Mouse (Mus musculus) myocyte (in vitro differentiated cells): ENCODE results near the gene Slc35b3.

Experiments
- MAX ChIP-seq: IDR thresholded peaks from one replicate; pipeline ENCODE4 v1.6.1; 2011; ENCODE audit warnings: low read depth, mild to moderate bottlenecking, control low read depth
- MYOD1 ChIP-seq, 3 experiments: IDR thresholded peaks; one replicate each; pipeline ENCODE4 v1.6.1; 2011; ENCODE audit warnings: control low read depth in 2 of 3, low read depth in 2 of 3, mild to moderate bottlenecking in 2 of 3, moderate library complexity in 1 of 3; ENCODE audit not compliant: insufficient read length in 2 of 3, control insufficient read depth in 1 of 3
- POLR2A ChIP-seq: IDR thresholded peaks from one replicate; pipeline ENCODE4 v1.6.1; 2011; ENCODE audit warnings: low read depth, mild to moderate bottlenecking, control low read depth, moderate library complexity; ENCODE audit not compliant: insufficient read length
- SRF ChIP-seq: IDR thresholded peaks from one replicate; pipeline ENCODE4 v1.6.1; 2011; ENCODE audit warnings: low read depth; ENCODE audit not compliant: control insufficient read depth, insufficient read length
- TCF12 ChIP-seq: IDR thresholded peaks from one replicate; pipeline ENCODE4 v1.6.1; 2011; ENCODE audit warnings: mild to moderate bottlenecking, control low read depth; ENCODE audit not compliant: poor library complexity, insufficient read depth, severe bottlenecking

DNA sequence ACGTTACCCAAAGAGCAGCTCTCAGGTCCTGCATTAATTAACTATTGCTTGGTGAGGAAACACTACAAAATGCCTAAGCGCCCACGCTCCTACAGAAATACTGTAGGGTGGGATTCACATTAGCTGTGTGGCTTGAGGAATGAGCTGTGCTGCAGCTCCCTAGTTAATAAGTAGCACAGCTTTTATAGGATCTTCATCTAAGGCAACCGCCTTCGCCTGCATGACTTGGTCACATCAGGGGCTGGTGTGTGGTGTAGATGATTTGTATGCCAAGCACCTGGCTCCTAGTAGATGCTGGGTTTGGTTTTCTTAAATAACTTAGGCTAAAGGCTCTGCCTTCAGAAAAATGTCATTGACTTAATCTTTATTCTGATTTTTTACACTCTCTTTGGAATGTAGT is 15.2 kb upstream of the Slc35b3 start:
- TF ChIP-seq POLR2A: no peak
- TF ChIP-seq MAX: no peak
- TF ChIP-seq SRF: no peak
- TF ChIP-seq MYOD1 (IDR thresholded peaks at IDR 0.05; ENCODE audit: control insufficient read depth in 1 of 3, insufficient read length in 2 of 3, low read depth in 2 of 3): no peak
- no peak for TF ChIP-seq TCF12
